Mouse (Mus musculus) colon, adult 2 months (tissue): ENCODE measurements around the gene Rab12. TPM values are rescaled to one million over a fixed set of nuclear protein-coding genes. Genes with fewer than 3 reads are reported as not detected.

Experiments
- polyA plus RNA-seq: library from polyadenylated mRNA; depleted of rRNA; stranded (reverse); fragments of >200 nt; gene quantifications from 2 replicates; pipeline ENCODE4 v1.2.3, GENCODE M21; 2012; rRNA removed

The Rab12 gene
- polyA plus RNA-seq, result 72.6 and 80.7 TPM in 2 replicates

GRCm38 (mm10) chr17:66519554-66520553 lies at the start of gene Rab12:
Gene Rab12 (minus strand): TSS chr17:66519729.

GRCm38 (mm10) chr17:66449460-66450341 lies 69.8 kb downstream of the Rab12 start, which contains the start of gene Mtcl1:
Gene Mtcl1 (minus strand): TSS chr17:66449750.

Other genes starting within 250 kb of the Rab12 start
- gene Mtcl1, start 70.0 kb downstream of the Rab12 start, polyA plus RNA-seq, result 3.9 and 4.5 TPM in 2 replicates
- gene Themis3, start 74.9 kb upstream of the Rab12 start, polyA plus RNA-seq, result 16.7 and 18.5 TPM in 2 replicates